Mouse (Mus musculus): ENCODE data around the gene Prcp. TPM values are rescaled to one million over a fixed set of nuclear protein-coding genes. Genes with fewer than 3 reads are reported as not detected.

Gene Prcp
- polyA plus RNA-seq, 1 experiment from 2014 or later = 14.6 TPM

Other genes starting within 250 kb of the Prcp start
- gene Ankrd42, start 237.3 kb upstream of the Prcp start, polyA plus RNA-seq (2015; fragmentation: Nextera tagmentation; extraction: Ambion mirVana) = 10.9 and 15.6 TPM in 2 replicates
- 24.0 and 26.6 TPM in 2 replicates for gene Pcf11, start 204.5 kb upstream of the Prcp start, polyA plus RNA-seq (2015; fragmentation: Nextera tagmentation; extraction: Ambion mirVana)
- 19.8 and 21.4 TPM in 2 replicates for gene Rab30, start 132.9 kb upstream of the Prcp start, polyA plus RNA-seq (2015; fragmentation: Nextera tagmentation; extraction: Ambion mirVana)
- 12.1 and 13.5 TPM in 2 replicates for gene Ddias, start 223 bp upstream of the Prcp start, polyA plus RNA-seq (2015; fragmentation: Nextera tagmentation; extraction: Ambion mirVana)
- 24.1 and 28.2 TPM in 2 replicates for gene Fam181b, start 205.4 kb downstream of the Prcp start, polyA plus RNA-seq (2015; fragmentation: Nextera tagmentation; extraction: Ambion mirVana)

Data from forebrain, embryonic 13.5 days (tissue).